Mouse (Mus musculus) olfactory bulb, adult 2 months (tissue): ENCODE results near the gene Baat.

Experiments
- CTCF ChIP-seq: fragments of 200-500 bp; IDR thresholded peaks from 2 replicates; pipeline ENCODE4 v1.5.1; 2012; ENCODE audit warnings: low read depth, mild to moderate bottlenecking, low read length, moderate library complexity; ENCODE audit not compliant: insufficient read depth
- POLR2A ChIP-seq: fragments of 200-500 bp; IDR thresholded peaks from 2 replicates; pipeline ENCODE4 v1.6.1; 2012; ENCODE audit warnings: mild to moderate bottlenecking, low read depth, low read length, moderate library complexity; ENCODE audit not compliant: insufficient read depth

- TF ChIP-seq CTCF (no peak), POLR2A (no peak)
These were observed 31.8 kb downstream of the Baat start for GRCm38 (mm10) chr4:49474583-49474982.
